Mouse (Mus musculus): Measurements from ENCODE around the gene Lamtor1. TPM values are rescaled to one million over a fixed set of nuclear protein-coding genes. Genes with fewer than 3 reads are reported as not detected.

The Lamtor1 gene
- polyA plus RNA-seq, 1 experiment: 117 TPM

DNA sequence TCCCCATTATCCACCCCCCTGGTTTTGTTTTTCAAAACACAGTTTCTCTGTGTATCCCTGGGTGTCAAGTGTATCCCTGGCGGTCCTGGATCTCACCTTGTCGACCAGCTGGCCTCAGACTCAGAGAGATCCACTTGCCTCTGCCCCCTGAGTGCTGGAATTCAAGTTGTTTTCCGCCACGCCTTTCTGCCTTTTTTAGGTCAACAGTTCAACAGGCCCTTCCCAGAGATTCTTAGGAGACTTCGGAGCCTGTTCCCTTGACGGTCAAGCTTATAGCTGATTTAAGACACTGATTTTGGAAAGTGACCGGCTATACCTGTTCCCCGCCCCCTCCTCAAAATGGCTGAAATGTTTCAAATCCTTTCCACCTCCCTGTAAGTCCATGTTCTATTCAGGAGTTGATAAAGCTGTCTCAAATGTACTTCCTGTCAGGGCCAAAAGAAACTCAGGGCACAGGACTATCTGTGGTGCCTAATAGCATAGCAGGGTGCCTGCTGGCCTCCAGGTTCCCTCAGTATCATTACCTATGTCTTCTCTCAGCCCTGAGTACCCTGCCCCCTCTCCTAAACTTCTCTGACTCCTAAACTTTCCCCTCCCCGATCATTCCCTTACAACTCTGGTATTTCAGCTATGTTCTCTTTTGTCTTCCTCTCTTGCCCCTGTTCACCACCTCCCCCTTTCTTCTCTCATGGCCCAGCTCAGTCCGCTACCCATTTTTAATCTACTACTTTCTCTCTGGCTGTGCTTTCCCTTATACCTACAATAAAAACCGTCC lies 39.0 kb upstream of the Lamtor1 start:
- WGBS: 92% methylated on average over 11 of the region's 11 CpGs
- Histone ChIP-seq H3K36me3 (ENCODE audit: control insufficient read depth, insufficient read depth, low read length) (no peaks in the 10 kb centered on the region), H3K27ac (ENCODE audit: insufficient read depth, low read length) (no peak overlapping the region), H3K4me1 (ENCODE audit: control insufficient read depth, insufficient read depth, insufficient read length) (no peaks in the 10 kb centered on the region), H3K27me3 (ENCODE audit: control insufficient read depth, insufficient read depth, low read length) (no peaks in the 10 kb centered on the region), H3K4me3 (ENCODE audit: extremely low read depth, insufficient read depth, insufficient read length) (no peak overlapping the region)
- TF ChIP-seq POLR2A (IDR thresholded peaks at IDR 0.05; ENCODE audit: low read depth, low read length) (no peak), CTCF (IDR thresholded peaks at IDR 0.05; ENCODE audit: extremely low read depth, insufficient read depth, insufficient read length, insufficient replicate concordance) (no peak)
- DNase-seq (ENCODE audit: low read depth in 1 of 2, low spot score in 2 of 2): no peak

DNA sequence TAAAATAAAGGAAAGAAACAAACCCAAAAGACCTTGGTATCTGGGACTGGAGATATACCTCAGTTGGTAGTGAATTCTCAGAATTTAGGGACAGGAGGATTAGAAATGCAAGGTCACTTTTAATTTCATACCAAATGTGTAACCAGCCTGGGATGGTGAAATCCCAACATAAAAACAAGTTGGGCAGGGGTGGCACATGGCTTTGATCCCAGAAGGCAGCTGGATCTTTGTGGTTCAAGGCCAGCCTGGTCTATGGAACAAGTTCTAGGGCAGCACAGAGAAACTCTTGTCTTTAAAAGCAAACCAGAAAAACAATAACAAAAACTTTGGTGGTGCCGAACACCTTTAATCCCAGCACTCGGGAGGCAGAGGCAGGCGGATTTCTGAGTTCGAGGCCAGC lies 38.2 kb upstream of the Lamtor1 start:
- DNase-seq (ENCODE audit: low read depth in 1 of 2, low spot score in 2 of 2): no peak
- TF ChIP-seq CTCF (IDR thresholded peaks at IDR 0.05; ENCODE audit: extremely low read depth, insufficient read depth, insufficient read length, insufficient replicate concordance): no peak
- no peak for TF ChIP-seq POLR2A (IDR thresholded peaks at IDR 0.05; ENCODE audit: low read depth, low read length)
- Histone ChIP-seq H3K4me3 (ENCODE audit: extremely low read depth, insufficient read depth, insufficient read length) (no peak overlapping the region), H3K27ac (ENCODE audit: insufficient read depth, low read length) (no peak overlapping the region), H3K36me3 (ENCODE audit: control insufficient read depth, insufficient read depth, low read length) (no peaks in the 10 kb centered on the region), H3K4me1 (ENCODE audit: control insufficient read depth, insufficient read depth, insufficient read length) (no peaks in the 10 kb centered on the region), H3K27me3 (ENCODE audit: control insufficient read depth, insufficient read depth, low read length) (no peaks in the 10 kb centered on the region)
- 89% methylated on average over 4 of the region's 4 CpGs for WGBS

DNA sequence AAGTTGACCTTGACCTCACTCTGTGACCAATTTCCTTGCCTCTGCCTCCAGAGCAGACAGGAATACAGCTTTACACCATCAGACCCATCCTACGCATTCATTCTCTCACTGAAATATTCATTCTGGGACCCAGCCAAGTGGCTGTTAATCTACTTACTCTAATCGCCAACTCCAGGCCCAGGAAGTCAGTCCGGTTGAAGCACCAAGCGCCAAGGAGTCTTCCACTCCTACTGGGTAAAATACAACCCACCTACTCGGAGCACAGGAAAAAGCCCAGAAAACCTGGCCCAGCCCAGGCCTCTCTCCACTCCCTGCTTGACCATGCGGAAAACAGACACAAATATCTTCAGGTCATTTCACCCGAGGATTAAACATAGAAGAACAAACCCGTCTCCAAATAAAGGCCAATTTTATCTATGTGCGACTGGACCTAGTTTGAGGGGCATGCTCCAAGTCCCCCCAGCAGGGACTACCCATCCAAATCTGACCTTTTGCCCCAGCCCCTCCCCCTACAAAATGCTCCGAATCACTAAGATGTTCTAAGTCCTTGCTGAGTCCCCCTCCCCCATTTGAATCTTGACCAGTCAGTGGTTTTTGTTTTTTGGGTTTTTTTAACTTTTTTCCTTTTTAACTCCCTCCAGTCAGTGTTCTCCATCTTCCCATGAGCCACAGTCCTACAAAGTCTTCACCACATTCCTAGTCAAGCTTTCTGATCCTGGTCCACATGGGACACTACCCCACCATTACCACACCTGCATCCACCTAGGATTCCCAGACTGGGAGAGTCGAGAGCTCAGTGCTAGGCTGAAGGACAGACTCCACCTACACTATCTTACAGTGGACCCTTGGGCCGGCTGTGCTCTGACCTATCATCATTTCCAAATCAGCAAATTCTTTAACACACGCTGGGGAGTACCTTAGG lies 37.2 kb upstream of the Lamtor1 start:
- TF ChIP-seq POLR2A (IDR thresholded peaks at IDR 0.05; ENCODE audit: low read depth, low read length) (no peak), CTCF (IDR thresholded peaks at IDR 0.05; ENCODE audit: extremely low read depth, insufficient read depth, insufficient read length, insufficient replicate concordance) (no peak)
- H3K36me3 ChIP-seq (ENCODE audit: control insufficient read depth, insufficient read depth, low read length): no peaks in the 10 kb centered on the region
- no peak for DNase-seq (ENCODE audit: low read depth in 1 of 2, low spot score in 2 of 2)
- no peak overlapping the region for H3K27ac ChIP-seq (ENCODE audit: insufficient read depth, low read length)
- 85% methylated on average over 13 of the region's 13 CpGs for WGBS
- H3K4me1 ChIP-seq (ENCODE audit: control insufficient read depth, insufficient read depth, insufficient read length): no peaks in the 10 kb centered on the region
- H3K4me3 ChIP-seq (ENCODE audit: extremely low read depth, insufficient read depth, insufficient read length): no peak overlapping the region
- H3K27me3 ChIP-seq (ENCODE audit: control insufficient read depth, insufficient read depth, low read length): no peaks in the 10 kb centered on the region

DNA sequence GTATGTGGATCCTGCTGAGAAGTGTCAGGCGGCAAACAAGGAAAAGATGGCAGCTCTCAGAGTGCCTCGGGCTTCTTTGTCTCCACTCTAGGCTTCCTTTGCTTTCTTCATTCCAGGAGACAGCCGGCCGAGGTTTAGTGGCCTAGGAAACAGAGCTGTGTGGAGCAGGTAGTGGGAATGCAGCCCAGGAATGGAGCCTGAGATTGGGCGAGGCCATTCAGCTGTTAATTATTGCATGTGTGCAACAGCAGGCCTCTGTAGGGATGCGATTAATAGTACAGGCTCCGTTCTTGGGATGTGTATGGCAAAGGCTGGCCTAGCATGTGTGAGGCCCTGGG lies 36.6 kb upstream of the Lamtor1 start:
- H3K4me1 ChIP-seq (ENCODE audit: control insufficient read depth, insufficient read depth, insufficient read length): no peaks in the 10 kb centered on the region
- WGBS: 91% methylated on average over 7 of the region's 7 CpGs
- no peaks in the 10 kb centered on the region for H3K27me3 ChIP-seq (ENCODE audit: control insufficient read depth, insufficient read depth, low read length)
- TF ChIP-seq CTCF (IDR thresholded peaks at IDR 0.05; ENCODE audit: extremely low read depth, insufficient read depth, insufficient read length, insufficient replicate concordance) (no peak), POLR2A (IDR thresholded peaks at IDR 0.05; ENCODE audit: low read depth, low read length) (no peak)
- H3K36me3 ChIP-seq (ENCODE audit: control insufficient read depth, insufficient read depth, low read length): no peaks in the 10 kb centered on the region
- DNase-seq (ENCODE audit: low read depth in 1 of 2, low spot score in 2 of 2): no peak
- no peak overlapping the region for H3K27ac ChIP-seq (ENCODE audit: insufficient read depth, low read length)
- H3K4me3 ChIP-seq (ENCODE audit: extremely low read depth, insufficient read depth, insufficient read length): no peak overlapping the region

DNA sequence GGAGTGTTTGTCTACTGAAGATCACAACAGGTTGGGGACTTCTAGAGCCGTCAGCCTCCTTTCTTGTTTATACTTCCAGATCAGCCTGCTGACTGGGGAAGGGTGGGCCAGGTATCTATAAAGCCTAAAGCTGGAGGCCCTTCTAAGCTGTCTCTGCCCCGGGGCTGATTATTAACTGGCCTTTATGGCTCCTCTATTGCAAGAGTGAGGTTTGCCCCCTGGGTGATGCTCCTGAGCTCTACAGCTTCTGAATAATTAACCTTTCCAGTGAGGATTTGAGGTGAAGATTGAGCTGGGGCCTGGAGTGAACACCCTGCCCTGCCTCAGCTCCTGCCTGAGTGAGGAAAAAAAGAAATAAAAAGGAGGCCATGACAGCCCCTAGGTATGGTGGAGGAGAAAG lies 35.1 kb upstream of the Lamtor1 start, which contains the start of gene Folr1:
TSS of gene Folr1 (minus strand) at position 160 of the 400 bp plus-strand sequence.
- Histone ChIP-seq H3K27ac (ENCODE audit: insufficient read depth, low read length) (no peak within 1 kb of the TSS), H3K27me3 (ENCODE audit: control insufficient read depth, insufficient read depth, low read length) (no peaks in the 10 kb centered on the region), H3K4me1 (ENCODE audit: control insufficient read depth, insufficient read depth, insufficient read length) (no peaks in the 10 kb centered on the region), H3K4me3 (ENCODE audit: extremely low read depth, insufficient read depth, insufficient read length) (no peak within 1 kb of the TSS), H3K36me3 (ENCODE audit: control insufficient read depth, insufficient read depth, low read length) (no peaks in the 10 kb centered on the region)
- WGBS: 79% methylated on average over 2 of the region's 2 CpGs
- TF ChIP-seq CTCF (IDR thresholded peaks at IDR 0.05; ENCODE audit: extremely low read depth, insufficient read depth, insufficient read length, insufficient replicate concordance) (no peak), POLR2A (IDR thresholded peaks at IDR 0.05; ENCODE audit: low read depth, low read length) (no peak)
- DNase-seq (ENCODE audit: low read depth in 1 of 2, low spot score in 2 of 2): no peak

DNA sequence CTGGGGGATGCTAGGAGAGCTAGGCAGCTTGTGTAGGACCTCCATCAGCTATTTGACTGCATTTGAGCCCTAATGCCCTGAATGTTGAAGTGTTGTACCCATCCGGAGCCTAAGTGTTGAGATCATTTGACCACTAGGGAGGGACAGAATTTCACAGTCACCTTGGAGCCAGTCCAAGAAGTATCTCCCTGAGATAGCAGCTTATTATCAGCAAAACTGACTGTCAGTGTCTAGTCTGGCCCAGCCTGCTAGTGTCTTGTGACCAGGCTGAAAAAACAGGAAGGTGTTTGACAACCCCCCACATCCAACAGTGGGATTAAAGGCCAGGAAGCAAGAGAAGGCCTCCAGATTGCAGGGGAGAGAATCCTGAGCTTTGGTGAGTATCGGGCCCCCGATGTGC lies 34.4 kb upstream of the Lamtor1 start:
- no peaks in the 10 kb centered on the region for H3K4me1 ChIP-seq (ENCODE audit: control insufficient read depth, insufficient read depth, insufficient read length)
- DNase-seq (ENCODE audit: low read depth in 1 of 2, low spot score in 2 of 2): no peak
- TF ChIP-seq POLR2A (IDR thresholded peaks at IDR 0.05; ENCODE audit: low read depth, low read length): no peak
- TF ChIP-seq CTCF (IDR thresholded peaks at IDR 0.05; ENCODE audit: extremely low read depth, insufficient read depth, insufficient read length, insufficient replicate concordance): no peak
- no peak overlapping the region for H3K27ac ChIP-seq (ENCODE audit: insufficient read depth, low read length)
- H3K36me3 ChIP-seq (ENCODE audit: control insufficient read depth, insufficient read depth, low read length): no peaks in the 10 kb centered on the region
- no peak overlapping the region for H3K4me3 ChIP-seq (ENCODE audit: extremely low read depth, insufficient read depth, insufficient read length)
- 81% methylated on average over 3 of the region's 3 CpGs for WGBS
- H3K27me3 ChIP-seq (ENCODE audit: control insufficient read depth, insufficient read depth, low read length): no peaks in the 10 kb centered on the region

Measured in spleen, adult 2 months (tissue).